Mouse (Mus musculus) forebrain, embryonic 12.5 days (tissue): ENCODE measurements around the gene Slc2a13. TPM values are rescaled to one million over a fixed set of nuclear protein-coding genes. Genes with fewer than 3 reads are reported as not detected.

Experiments
- ATAC-seq: fragments of 200-750 bp; cut with Nextera tagmentation; 2 replicates; pipeline ENCODE4 v1.8.0; 2017; ENCODE audit warnings: moderate TSS enrichment; ENCODE audit not compliant: low FRiP score
- H3K27ac ChIP-seq: fragments of 300-500 bp; sonication (generic); 2 replicates; pipeline ENCODE4 v1.5.1; 2016; ENCODE audit warnings: mild to moderate bottlenecking
- H3K27me3 ChIP-seq: fragments of 300-500 bp; sonication (generic); 2 replicates; pipeline ENCODE4 v1.6.1; 2016; ENCODE audit warnings: mild to moderate bottlenecking
- H3K36me3 ChIP-seq: fragments of 300-500 bp; sonication (generic); replicated peaks from 2 replicates; pipeline ENCODE4 v1.6.1; 2016; ENCODE audit warnings: mild to moderate bottlenecking
- H3K4me1 ChIP-seq: fragments of 300-500 bp; sonication (generic); 2 replicates; pipeline ENCODE4 v1.6.1; 2016
- H3K4me2 ChIP-seq: fragments of 300-500 bp; sonication (generic); 2 replicates; pipeline ENCODE4 v1.6.1; 2016; ENCODE audit warnings: mild to moderate bottlenecking, moderate library complexity
- H3K4me3 ChIP-seq: fragments of 300-500 bp; sonication (generic); replicated peaks from 2 replicates; pipeline ENCODE4 v1.5.1; 2016; ENCODE audit warnings: mild to moderate bottlenecking
- H3K9ac ChIP-seq: fragments of 300-500 bp; sonication (generic); 2 replicates; pipeline ENCODE4 v1.6.1; 2016; ENCODE audit warnings: mild to moderate bottlenecking
- H3K9me3 ChIP-seq: fragments of 300-500 bp; sonication (generic); 2 replicates; pipeline ENCODE4 v1.6.1; 2016
- WGBS: fragments of 180-500 bp; shearing (Covaris S2); methylation state at CpG from one replicate; pipeline ENCODE4 v1.1.7; 2016; 5-methylcytosine and 5-hydroxymethylcytosine counted together
- polyA plus RNA-seq: library from polyadenylated mRNA; unstranded; fragments of >200 nt; fragmentation: Nextera tagmentation; extraction: Ambion mirVana; gene quantifications from 2 replicates; pipeline ENCODE4 v1.2.1, GENCODE M21; 2016

Slc2a13 gene
- polyA plus RNA-seq, 1 experiment from 2014 or later, result 3.8 TPM

- WGBS, result 91% methylated on average over 11 of the region's 11 CpGs
- H3K4me3 ChIP-seq, result no peak overlapping the region
- no peak overlapping the region for H3K27ac ChIP-seq
- H3K36me3 ChIP-seq, result no peaks in the 10 kb centered on the region
- no peaks in the 10 kb centered on the region for H3K27me3 ChIP-seq
- no peak for ATAC-seq
- H3K4me1 ChIP-seq, result no peaks in the 10 kb centered on the region; the same call in 1 of the 2 replicates
- H3K9ac ChIP-seq, result no peak overlapping the region
- H3K4me2 ChIP-seq, result no peak overlapping the region
- H3K9me3 ChIP-seq, result no peaks in the 10 kb centered on the region
Observed at GRCm38 (mm10) chr15:91565025-91565605, 7.9 kb downstream of the Slc2a13 start.

DNA sequence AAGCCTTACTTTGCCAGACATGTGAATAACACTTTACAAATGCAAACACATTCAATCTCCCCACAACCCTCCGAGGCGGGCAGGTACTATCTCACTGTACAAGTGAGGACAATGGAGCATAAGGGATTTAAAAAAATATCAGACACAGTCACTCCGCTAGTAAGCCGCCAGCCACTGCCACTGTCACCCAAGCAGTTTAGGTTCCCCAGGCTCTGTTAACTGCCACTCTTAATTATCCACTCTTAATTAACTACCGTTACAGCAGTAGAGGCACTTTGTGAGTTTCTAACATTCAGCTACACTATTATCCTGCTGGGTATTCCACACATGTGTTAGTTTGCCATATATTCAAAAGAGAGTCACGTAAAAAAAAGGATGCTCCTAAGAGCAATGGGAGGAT is 11.3 kb downstream of the Slc2a13 start:
- Histone ChIP-seq H3K9ac (no peak overlapping the region), H3K9me3 (no peaks in the 10 kb centered on the region), H3K36me3 (no peaks in the 10 kb centered on the region), H3K4me1 (no peaks in the 10 kb centered on the region; the same call in 1 of the 2 replicates), H3K4me3 (no peak overlapping the region), H3K4me2 (no peak overlapping the region), H3K27me3 (no peaks in the 10 kb centered on the region), H3K27ac (no peak overlapping the region)
- ATAC-seq, result peak; percentile 20; the same call in 1 of the 2 replicates
- WGBS, result 64% methylated on average over 6 of the region's 6 CpGs

DNA sequence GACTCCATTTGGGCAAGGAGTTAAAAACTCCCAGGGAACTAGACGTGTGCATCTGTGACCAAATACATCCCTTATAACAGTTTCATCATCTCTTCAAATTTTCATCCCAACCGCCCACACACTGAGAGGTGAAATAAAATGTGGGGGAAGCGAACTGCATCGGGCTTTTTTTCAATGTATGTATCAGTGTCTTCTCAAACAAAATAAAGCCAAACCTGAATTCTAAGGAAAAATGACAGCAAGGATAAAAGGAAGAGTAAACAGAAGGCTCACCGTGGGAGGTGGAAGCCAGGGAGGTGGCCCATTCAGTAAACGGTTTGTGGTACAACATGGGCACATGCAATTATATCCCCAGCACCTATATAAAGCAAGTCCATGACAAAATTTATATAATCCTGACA is 17.7 kb downstream of the Slc2a13 start:
- Histone ChIP-seq H3K36me3 (no peaks in the 10 kb centered on the region), H3K4me1 (no peaks in the 10 kb centered on the region), H3K9me3 (no peaks in the 10 kb centered on the region), H3K4me3 (no peak overlapping the region), H3K4me2 (no peak overlapping the region), H3K9ac (no peak overlapping the region), H3K27ac (no peak overlapping the region), H3K27me3 (no peaks in the 10 kb centered on the region)
- ATAC-seq, result no peak
- 84% methylated on average over 6 of the region's 6 CpGs for WGBS

DNA sequence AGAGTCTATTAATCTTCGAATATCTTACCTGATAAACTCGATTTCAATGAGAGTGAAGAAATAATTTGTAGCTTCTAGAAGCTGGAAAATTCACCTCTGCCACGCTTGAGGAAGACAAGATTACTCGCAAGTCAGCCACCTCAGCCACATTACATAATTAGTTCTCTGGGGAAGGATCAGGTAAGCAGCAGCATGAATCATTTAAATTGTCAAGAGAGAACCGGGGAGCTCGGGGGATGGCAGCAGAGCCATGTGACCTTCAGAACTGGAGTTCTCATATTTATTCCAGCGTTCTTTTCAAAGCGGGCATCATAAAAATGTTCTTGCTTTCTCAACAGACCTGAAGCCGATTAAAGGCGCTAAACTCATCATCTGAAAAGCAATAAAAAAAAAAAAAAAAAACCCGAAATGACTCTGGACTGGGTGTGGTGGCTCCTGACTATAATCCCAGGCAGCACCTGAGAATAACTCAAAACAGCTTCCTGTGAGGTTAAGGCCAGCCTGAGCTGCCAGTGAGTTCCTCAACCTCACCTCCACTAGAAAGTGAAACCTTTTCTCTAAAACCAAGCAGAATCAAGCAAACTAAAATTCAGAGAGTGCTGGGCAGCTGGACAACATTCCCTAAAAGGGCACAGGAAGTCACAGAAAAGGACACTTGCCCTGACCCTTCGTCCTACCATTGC is 24.3 kb downstream of the Slc2a13 start:
- H3K9ac ChIP-seq, result no peak overlapping the region
- no peaks in the 10 kb centered on the region for H3K27me3 ChIP-seq
- 83% methylated on average over 12 of the region's 12 CpGs for WGBS
- H3K9me3 ChIP-seq, result no peaks in the 10 kb centered on the region
- no peak overlapping the region for H3K27ac ChIP-seq
- ATAC-seq, result no peak
- no peak overlapping the region for H3K4me3 ChIP-seq
- no peaks in the 10 kb centered on the region for H3K4me1 ChIP-seq
- H3K4me2 ChIP-seq, result no peak overlapping the region
- H3K36me3 ChIP-seq, result no peaks in the 10 kb centered on the region

GRCm38 (mm10) chr15:91544586-91544985 is 28.5 kb downstream of the Slc2a13 start:
- Histone ChIP-seq H3K4me2 (no peak overlapping the region), H3K36me3 (no peaks in the 10 kb centered on the region), H3K27me3 (no peaks in the 10 kb centered on the region), H3K4me3 (no peak overlapping the region), H3K9ac (no peak overlapping the region), H3K9me3 (no peaks in the 10 kb centered on the region), H3K27ac (no peak overlapping the region), H3K4me1 (no peaks in the 10 kb centered on the region)
- no peak; the same call in 1 of the 2 replicates for ATAC-seq
- WGBS, result 64% methylated on average over 4 of the region's 4 CpGs

GRCm38 (mm10) chr15:91538439-91538838 is 34.6 kb downstream of the Slc2a13 start:
- Histone ChIP-seq H3K27me3 (no peaks in the 10 kb centered on the region), H3K4me2 (no peak overlapping the region), H3K9me3 (no peaks in the 10 kb centered on the region), H3K36me3 (no peaks in the 10 kb centered on the region), H3K4me3 (no peak overlapping the region), H3K9ac (no peak overlapping the region), H3K27ac (no peak overlapping the region), H3K4me1 (no peaks in the 10 kb centered on the region)
- ATAC-seq, result peak; percentile 75; the same call in 1 of the 2 replicates

- H3K27ac ChIP-seq, result no peak overlapping the region
- 0 out of 2 replicates have a peak, but pooled peaks cover 2% of the 10 kb centered on the region for H3K4me1 ChIP-seq
- H3K36me3 ChIP-seq, result no peaks in the 10 kb centered on the region
- H3K4me3 ChIP-seq, result no peak overlapping the region
- H3K9ac ChIP-seq, result no peak overlapping the region
- ATAC-seq, result no peak
- H3K4me2 ChIP-seq, result no peak overlapping the region
- H3K9me3 ChIP-seq, result no peaks in the 10 kb centered on the region
- 90% methylated on average over 2 of the region's 2 CpGs for WGBS
- H3K27me3 ChIP-seq, result no peaks in the 10 kb centered on the region
Observed at GRCm38 (mm10) chr15:91526876-91527275, 46.2 kb downstream of the Slc2a13 start.

GRCm38 (mm10) chr15:91526166-91526565 is 46.9 kb downstream of the Slc2a13 start:
- no peaks in the 10 kb centered on the region for H3K27me3 ChIP-seq
- no peak overlapping the region for H3K27ac ChIP-seq
- no peak overlapping the region for H3K9ac ChIP-seq
- no peak overlapping the region for H3K4me3 ChIP-seq
- H3K36me3 ChIP-seq, result no peaks in the 10 kb centered on the region
- no peak for ATAC-seq
- WGBS, result 88% methylated on average over 3 of the region's 3 CpGs
- 0 out of 2 replicates have a peak, but pooled peaks cover 2% of the 10 kb centered on the region for H3K4me1 ChIP-seq
- no peak overlapping the region for H3K4me2 ChIP-seq
- H3K9me3 ChIP-seq, result no peaks in the 10 kb centered on the region

- no peaks in the 10 kb centered on the region for H3K27me3 ChIP-seq
- H3K27ac ChIP-seq, result no peak overlapping the region
- no peak overlapping the region for H3K9ac ChIP-seq
- 74% methylated on average over 10 of the region's 10 CpGs for WGBS
- no peak overlapping the region for H3K4me3 ChIP-seq
- no peak for ATAC-seq
- no peaks in the 10 kb centered on the region for H3K9me3 ChIP-seq
- H3K4me1 ChIP-seq, result 0 out of 2 replicates have a peak, but pooled peaks cover 2% of the 10 kb centered on the region
- H3K36me3 ChIP-seq, result no peaks in the 10 kb centered on the region
- H3K4me2 ChIP-seq, result no peak overlapping the region
Observed at GRCm38 (mm10) chr15:91524451-91524850, 48.6 kb downstream of the Slc2a13 start.

DNA sequence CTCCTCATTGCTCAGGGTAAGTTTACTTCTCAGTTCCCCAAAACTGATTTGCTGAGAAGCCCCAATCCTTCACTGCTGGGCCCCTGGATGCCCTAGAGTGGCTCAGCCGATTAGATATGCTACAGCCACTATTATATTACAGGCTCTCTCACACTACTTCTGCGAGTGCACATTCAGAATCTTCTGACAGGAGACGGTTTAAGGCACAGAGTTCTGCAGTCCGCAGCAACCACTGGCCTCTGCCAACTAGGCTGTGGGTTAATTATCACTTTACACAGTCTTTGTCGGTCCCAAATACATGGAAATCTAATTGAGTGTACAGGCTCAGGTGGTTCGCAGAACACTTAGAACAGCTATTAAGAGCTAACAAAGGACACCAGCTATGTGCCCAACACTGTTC is 69.8 kb downstream of the Slc2a13 start:
- Histone ChIP-seq H3K4me3 (no peak overlapping the region), H3K9ac (no peak overlapping the region), H3K27me3 (no peaks in the 10 kb centered on the region), H3K4me2 (no peak overlapping the region), H3K27ac (peak overlapping the region; percentile 75), H3K4me1 (peaks cover 13% of the 10 kb centered on the region), H3K36me3 (no peaks in the 10 kb centered on the region), H3K9me3 (no peaks in the 10 kb centered on the region)
- ATAC-seq, result peak; percentile 41; the same call in 1 of the 2 replicates
- WGBS, result 48% methylated on average over 6 of the region's 6 CpGs

- Histone ChIP-seq H3K27me3 (no peaks in the 10 kb centered on the region), H3K4me1 (peaks cover 13% of the 10 kb centered on the region), H3K27ac (peak overlapping the region; percentile 75), H3K4me3 (no peak overlapping the region), H3K9me3 (no peaks in the 10 kb centered on the region), H3K36me3 (no peaks in the 10 kb centered on the region), H3K9ac (no peak overlapping the region), H3K4me2 (no peak overlapping the region)
- peak; percentile 75; the same call in 1 of the 2 replicates for ATAC-seq
- WGBS, result 38% methylated on average over 1 of the region's 1 CpGs
Observed at GRCm38 (mm10) chr15:91502661-91503060, 70.4 kb downstream of the Slc2a13 start.

DNA sequence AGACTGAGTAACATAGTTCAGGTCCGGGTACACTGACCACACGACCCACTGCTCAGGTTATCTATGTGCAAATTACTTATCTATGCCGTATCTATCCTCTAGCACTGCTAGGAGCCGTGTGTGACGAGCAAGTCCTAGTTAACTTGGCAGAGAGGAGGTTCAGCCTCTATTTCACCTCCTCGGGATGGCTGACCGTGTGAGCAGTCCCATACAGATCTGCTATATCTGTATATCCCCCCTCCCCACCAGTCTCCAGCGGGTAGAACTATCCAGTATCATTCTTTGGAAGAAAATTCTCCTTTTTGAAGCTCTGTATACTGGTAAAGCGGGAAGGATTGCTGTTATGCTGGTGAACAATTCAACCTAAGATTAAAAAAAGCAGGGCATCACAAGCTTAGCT is 70.8 kb downstream of the Slc2a13 start:
- no peaks in the 10 kb centered on the region for H3K27me3 ChIP-seq
- no peak overlapping the region for H3K4me2 ChIP-seq
- H3K36me3 ChIP-seq, result no peaks in the 10 kb centered on the region
- peaks cover 13% of the 10 kb centered on the region for H3K4me1 ChIP-seq
- peak overlapping the region; percentile 71 for H3K27ac ChIP-seq
- WGBS, result 73% methylated on average over 9 of the region's 9 CpGs
- ATAC-seq, result peak; percentile 57; the same call in 1 of the 2 replicates
- no peak overlapping the region for H3K9ac ChIP-seq
- no peak overlapping the region for H3K4me3 ChIP-seq
- no peaks in the 10 kb centered on the region for H3K9me3 ChIP-seq

DNA sequence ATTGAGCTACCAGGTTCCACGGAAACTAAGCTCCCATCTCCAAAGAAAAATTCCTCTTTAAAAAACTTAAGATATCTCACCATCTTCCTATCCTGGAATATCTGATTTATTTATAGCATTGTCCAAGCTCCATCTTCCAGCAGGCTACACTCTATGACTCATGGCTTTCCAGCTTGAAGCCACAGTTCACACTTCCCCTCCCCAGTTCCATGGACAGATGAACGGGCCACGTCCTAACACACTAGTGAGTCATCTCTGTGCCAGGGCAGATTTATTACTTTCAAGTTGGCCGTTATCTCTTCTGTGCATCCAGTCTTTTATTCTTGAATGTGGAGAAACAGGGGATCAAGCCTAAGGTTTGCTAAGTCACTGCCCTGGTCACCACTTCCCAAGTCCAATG is 78.0 kb downstream of the Slc2a13 start:
- H3K9ac ChIP-seq, result no peak overlapping the region
- H3K27me3 ChIP-seq, result no peaks in the 10 kb centered on the region
- no peak overlapping the region for H3K4me3 ChIP-seq
- no peak for ATAC-seq
- no peaks in the 10 kb centered on the region for H3K36me3 ChIP-seq
- H3K27ac ChIP-seq, result no peak overlapping the region
- no peak overlapping the region for H3K4me2 ChIP-seq
- no peaks in the 10 kb centered on the region for H3K4me1 ChIP-seq
- no peaks in the 10 kb centered on the region for H3K9me3 ChIP-seq
- WGBS, result 93% methylated on average over 4 of the region's 4 CpGs
